Mouse (Mus musculus): Measurements from ENCODE around the gene Coro7.

- TF ChIP-seq GATA1 (IDR thresholded peaks at IDR 0.05; ENCODE audit: borderline replicate concordance, low read length) = no peak
- TF ChIP-seq FLI1 (IDR thresholded peaks at IDR 0.05; ENCODE audit: low read length) = no peak
These were observed 68.4 kb downstream of the Coro7 start for GRCm38 (mm10) chr16:4611193-4611592.
